Mouse (Mus musculus) urinary bladder, adult 18-20 months (tissue): Measurements from ENCODE around the gene Ddo.
A peak's percentile ranks its signal among the peaks of the same experiment; 100 is the strongest.

Experiments used
- DNase-seq, 2 experiments: peaks; one replicate each; pipeline ENCODE4 v3.0.0; 2022; ENCODE audit warnings: low spot score in 2 of 2, mixed read lengths in 2 of 2

The Ddo gene

DNA sequence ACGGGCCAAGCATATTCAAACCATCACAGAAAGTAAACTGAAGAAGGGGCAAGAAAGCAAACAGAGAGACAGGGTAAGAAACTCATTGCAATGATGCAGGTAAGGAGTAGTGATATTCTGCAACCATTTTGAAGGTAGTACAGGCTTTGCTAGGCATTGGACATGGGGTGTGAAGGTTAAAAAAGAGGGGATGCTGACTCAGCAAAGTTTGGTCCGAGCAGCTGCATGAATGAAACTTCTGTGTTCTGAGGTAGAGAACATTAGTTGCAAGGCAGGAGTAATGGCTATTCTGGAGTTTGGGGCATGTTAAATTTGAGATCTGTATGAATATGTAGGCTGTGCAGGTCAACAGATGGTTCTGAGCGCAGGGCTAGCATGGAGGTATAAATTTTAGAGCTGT is 35.5 kb downstream of the Ddo start:
- no peak for DNase-seq

DNA sequence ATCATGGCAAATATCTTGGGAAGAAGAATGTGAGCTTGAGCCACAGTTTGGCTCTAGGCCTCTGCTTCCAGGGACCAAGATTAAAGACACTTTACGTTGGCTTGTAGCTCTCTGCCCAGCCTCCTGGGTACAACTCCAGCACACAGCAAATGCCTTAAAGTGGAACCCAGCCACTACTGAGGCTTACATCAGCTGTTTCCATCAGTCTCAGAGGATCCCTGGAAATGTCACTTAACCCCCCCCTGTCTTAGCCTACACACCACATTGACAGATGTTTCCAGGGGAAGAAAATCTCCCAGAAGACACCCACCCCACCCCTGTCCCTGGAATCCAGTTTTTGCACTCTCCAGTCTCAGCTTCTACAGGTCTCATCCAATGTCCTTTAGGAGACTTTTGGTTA is 37.1 kb downstream of the Ddo start:
- no peak for DNase-seq

DNA sequence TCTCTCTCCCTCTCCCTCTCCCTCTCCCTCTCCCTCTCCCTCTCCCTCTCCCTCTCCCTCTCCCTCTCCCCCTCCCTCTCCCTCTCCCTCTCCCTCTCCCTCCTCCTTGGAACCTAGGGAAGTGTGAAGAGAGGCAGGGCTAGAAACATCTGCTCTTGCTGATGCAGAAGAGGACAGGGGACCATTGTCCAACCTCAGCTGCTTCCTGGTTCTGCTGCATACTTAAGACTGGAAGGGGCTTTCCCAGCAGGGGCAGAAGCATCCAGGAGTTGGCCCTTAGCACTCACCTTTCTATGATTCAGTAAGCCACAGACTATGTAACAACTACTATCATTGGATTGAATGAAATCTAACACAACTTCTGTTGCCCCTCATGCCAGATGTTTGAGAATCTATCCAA is 38.8 kb downstream of the Ddo start:
- no peak for DNase-seq

DNA sequence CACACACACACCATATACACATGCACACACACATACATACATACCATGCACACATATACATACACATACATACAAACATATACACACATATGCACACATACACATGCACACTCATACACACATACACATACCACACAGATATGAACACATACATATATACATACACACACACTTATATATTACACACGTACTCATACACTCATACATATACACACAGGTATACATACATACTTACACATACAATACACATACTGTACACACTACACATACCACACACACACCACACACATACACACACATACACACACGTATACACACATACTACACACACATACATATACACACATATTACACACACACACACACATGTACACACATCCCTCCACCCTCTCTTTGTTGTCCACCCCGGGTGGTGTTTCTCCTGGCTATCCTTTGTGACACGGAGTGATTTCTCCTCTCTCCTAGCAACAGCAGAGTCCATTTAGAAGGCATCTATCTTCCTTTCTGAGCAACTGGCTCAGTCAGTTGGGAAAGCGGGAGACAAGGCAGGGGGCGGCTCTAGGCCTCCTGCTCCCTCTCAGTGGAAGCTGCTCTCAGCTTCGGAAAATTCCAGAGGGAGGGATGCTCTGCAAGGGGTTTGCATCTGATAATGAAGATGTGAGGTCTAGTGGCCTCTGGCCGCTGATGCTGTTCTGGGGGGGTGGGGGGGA is 42.9 kb downstream of the Ddo start:
- DNase-seq, result no peak

DNA sequence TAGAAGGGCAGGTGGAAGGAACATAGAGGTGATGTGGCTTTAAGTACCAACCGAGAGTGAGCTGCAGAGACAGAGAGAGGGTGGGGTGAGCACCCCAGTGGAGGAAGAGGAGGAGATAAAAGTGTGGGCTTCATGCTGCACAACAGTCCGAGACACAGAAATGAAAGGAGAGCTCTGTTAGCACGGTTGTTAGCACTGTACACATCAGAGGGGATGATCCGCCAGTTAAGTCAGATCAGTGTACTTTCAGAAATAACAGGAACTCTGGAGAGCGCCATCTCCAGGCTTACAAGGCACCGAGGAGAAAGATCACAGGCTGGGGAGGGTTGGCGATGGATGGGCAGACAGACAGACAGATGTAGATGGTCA is 43.5 kb downstream of the Ddo start:
- DNase-seq, result no peak

DNA sequence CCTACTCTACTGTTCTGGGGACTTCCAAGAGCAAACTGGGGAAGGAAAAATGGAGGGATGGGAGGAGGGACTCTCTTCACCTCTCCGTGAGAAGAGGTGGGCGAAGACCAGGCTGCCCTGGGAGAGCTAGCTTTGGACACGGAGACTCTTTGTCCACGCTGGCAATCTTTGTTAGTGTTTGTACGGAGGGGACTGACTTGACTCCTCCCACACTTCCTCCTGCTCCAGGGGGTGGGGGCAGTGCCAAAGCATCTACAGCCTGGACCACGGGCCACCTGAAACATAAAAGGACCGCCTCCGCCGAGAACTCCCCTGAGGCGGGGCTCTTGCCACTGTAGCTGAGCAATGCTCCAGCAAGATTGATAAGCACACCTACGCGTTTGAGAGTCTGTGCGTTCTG is 44.3 kb downstream of the Ddo start:
- DNase-seq, result no peak

DNA sequence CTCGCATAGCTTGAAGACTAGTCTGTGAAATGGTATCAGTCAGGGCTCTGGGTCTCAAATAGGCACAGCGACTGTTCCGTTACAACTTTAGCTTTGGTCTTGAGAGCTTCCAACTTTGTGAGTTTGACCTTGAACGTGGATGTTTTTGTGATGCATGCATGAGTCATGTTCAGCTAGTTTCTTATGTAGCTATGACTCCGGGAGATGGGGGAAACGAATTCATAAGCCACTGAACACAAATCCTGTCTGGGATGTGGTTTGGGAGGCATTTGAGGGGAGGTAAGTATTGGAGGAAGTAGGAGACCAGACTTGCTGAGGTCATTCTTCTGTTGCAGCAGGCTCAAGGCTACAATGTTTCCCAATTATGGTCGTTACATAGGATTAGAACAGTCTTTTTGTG is 46.1 kb downstream of the Ddo start:
- no peak for DNase-seq

DNA sequence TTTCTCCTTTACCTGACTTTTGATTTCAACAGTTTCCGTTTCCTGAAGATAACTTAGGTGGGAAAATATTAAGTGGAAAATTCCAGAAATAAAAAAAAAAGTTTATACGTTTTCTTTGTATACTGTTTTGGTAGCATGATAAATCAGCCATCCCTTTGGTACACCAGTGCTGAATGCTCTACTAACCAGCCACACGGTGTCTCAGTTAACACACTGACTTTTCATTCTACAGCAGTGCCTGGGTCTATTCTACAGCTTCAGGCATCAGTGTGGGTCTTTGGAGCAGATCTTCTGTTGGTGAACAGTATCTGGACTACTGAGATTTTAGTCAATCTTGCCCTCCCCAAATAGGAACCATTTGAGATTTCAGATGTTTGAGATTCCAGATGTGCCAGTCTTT is 48.7 kb downstream of the Ddo start:
- DNase-seq, result no peak

DNA sequence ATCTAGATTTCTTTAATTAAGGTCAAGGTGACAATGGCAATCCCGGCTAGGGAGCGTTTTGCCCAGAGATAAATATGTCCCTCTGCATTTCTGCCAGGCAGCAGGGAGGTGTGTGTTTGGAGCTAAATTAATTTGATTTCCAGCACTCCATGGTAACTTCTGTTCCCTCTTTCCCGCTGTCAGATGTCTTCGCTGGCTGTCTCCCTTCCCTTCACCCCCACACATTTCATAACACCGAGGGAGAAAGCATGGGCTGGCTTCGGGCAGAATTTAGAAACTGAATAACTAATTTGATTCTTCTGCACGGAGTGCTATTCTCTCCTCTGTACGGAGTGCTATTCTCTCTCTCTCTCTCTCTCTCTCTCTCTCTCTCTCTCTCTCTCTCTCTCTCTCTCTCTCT is 52.7 kb downstream of the Ddo start:
- DNase-seq, result no peak

DNA sequence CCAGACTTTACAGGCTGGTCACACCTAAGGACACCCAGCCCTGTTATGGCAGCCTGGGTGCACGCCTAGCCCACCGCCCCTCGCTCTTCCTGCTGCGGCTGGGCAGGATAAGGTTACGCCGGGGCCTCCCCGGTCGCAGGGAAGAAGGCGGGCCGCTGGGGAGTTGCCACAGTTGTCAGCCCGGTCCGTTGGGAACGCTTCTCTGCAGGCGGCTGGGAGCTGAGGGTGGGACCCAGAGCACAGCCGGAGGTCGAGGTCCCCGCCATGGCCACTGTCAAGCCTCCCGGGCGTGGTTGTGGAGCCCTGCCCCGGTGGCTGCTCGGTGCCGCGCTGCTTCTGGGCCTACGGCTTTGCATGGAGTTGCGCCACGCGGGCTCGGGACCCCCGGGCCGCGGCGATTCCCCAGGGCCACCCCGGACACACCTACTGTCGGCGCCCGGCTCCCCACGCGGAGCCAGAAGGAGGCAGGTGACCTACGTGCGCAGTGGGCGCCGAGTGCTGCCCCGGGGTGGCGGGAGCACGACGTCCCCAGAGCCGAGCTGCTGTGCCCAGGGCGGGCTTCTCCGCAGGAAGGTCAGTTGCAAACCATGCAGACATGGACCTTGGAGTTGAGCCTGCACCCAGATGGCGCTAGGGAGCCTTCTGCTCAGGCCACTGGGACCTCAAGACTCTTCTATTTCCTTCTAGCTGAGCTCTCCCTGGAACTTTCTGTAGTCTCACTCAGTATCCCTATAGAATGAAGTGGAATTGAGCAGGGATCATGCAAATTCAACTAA is 53.5 kb downstream of the Ddo start, which contains the start of gene Mettl24:
TSS of gene Mettl24 (plus strand) at position 191 of the 776 bp plus-strand sequence.
- DNase-seq, result peak; percentile 49 to 64

DNA sequence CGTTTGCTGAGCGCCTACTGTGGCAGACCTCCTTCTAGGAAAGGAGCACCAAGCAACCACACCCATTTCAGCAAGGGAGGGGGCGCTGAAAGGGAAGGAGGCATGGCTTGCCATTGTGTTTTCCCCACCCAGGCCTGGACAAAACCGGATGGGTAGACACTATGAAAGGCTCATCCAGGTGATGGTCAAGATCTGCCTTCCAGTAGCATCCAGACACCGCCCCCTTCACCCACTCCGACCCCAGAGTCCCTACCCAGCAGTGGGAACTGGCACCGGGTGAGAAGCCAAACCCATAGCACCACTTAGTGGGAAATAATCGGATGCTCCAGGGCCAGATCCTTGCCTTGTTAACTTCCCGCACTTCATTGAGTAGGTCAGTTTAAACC is 54.0 kb downstream of the Ddo start:
- DNase-seq, result no peak

DNA sequence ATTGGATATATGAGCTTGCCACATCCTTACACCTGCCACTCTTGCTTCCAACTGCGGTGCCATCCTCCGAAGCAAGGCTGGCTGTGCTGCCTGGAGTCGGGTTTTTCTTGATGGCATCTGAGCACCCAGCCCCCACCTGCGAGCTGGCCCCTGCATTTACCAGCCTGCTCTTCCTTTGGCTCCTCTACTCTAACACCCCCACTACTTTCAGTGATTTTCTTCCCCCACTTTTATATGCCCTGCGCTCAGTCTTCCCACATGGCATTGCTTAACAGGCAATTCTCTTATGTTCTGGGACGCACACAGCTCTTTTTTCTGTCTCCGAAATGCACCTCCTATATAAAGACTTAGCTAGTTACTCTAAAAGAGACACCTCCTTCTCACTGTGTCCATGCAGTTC is 54.5 kb downstream of the Ddo start:
- DNase-seq, result no peak

DNA sequence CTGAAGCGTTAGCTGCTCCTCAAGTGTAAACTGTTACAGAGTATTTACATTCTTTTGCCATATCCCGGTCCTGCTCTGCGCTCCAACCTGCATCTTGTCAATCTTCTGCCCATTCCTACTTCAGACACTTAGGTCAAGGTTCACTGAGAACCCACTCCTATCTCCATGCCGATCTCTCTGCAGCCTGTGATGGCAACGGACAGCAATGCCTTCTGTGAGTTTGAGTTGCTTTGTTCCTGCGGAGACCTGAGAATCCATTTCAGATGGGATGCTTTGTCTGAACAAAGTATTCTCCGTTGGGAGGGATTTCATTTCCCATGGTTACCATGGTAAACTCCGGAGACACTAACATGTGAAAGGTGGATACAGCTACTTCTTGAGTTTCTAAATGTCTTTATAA is 55.8 kb downstream of the Ddo start:
- DNase-seq, result no peak

DNA sequence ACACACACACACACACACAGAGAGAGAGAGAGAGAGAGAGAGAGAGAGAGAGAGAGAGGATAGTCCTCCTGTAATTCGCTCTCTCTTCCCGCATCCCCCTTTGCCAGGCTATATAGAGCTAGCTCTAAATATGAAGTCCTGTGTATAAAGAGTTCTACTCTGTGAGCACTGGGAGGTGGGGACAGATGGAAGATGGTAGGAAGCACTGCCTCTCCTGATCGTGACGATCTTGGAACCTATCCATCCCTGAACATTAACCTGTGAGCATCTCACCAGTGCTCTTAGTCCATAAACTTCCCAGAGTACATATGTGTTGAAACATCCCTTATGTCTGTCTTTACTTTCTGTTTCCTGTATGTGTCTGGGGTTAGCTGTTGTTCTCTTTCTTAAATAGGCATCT is 57.2 kb downstream of the Ddo start:
- DNase-seq, result no peak

DNA sequence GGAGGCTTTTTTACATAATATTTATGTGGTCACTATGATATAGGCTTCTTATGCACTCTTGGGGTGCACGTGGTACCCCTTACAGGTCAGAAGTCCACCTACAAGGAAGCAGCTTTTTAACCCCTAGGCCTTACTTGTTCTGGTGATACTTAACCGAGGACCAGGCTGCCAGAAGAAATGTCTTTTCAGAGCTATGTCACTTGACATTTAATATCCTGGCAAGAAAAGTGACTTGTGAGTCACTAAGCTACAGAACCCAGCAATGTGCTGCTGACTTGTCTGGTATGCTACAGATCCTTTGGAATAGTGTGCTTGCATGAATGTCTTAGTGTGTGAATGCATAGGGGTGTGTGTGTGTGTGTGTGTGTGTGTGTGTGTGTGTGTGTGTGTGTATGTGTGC is 57.6 kb downstream of the Ddo start:
- DNase-seq, result no peak

DNA sequence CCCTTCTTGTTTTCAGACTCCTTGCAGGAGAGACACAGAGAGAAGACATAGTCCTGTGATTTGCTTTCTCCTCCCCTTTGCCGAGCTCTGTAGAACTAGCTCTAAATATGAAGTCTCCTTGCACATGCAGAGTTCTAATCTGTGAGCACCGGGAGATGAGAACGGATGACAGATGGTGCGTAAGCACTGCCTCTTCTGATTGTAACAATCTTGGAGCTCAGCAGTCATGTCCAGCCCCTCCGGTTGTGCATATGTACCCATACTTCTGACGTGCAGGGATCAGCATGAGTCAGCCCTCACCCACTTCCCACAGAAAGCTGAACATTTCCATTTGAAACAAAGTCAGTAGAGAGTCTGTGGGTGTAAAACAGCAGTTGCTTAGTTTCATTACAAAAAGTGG is 58.5 kb downstream of the Ddo start:
- DNase-seq, result no peak

DNA sequence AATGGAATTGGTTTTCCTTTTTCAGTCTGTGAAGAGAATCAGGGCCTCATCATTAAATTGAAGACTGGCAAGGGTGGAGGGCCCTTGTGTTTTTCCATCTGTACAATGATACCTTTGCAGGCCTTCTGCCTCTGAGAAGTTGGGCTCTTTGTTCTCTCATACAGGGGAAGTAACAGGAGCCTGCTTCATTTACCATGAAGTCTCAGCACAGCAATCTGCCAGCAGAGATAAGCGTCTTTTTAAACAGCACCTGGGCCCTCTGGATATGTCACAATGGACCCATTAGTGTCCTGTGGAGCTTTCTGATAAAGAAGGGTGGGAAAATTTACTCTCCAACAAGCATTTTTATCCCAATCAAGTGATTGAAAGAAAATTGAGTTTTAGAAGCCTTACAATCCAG is 59.1 kb downstream of the Ddo start:
- no peak for DNase-seq

DNA sequence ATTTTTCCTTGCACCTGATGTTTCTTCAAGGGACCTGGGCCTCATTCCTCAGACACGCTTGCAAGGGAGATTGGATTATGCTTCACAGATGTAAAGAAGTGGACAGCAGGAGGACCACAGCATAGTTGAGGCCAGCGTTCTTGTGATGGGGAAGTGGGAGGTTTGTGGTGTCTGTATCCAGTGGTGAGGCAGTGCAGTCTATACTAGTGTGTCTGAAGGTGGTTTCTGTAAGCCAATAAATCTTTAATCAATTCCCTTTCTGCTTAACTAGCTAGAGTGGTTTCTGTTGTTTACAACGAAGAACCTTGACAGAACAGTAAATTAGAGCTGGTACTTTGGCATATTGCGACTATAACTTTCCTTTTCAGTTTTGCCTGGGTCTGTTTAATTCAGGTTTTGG is 68.8 kb downstream of the Ddo start:
- DNase-seq, result no peak

DNA sequence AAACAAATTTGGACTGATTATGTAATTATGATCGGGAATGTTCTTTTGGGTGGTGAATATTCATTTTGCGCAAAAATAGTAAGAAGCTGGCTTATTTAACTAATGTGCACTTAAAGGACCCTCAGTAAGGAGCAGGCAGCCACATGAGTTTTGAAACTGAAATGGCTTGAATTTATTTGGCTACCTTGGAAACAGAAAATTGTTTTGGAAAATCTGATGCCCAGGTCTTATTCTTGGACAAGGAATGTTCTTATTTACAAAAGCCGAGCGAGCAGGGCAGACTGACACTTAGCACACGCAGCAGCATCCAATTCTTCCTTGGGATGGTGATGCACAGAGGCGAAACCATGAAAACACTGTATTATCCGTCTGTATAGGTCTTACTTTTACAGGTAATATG is 81.3 kb downstream of the Ddo start:
- DNase-seq, result no peak

DNA sequence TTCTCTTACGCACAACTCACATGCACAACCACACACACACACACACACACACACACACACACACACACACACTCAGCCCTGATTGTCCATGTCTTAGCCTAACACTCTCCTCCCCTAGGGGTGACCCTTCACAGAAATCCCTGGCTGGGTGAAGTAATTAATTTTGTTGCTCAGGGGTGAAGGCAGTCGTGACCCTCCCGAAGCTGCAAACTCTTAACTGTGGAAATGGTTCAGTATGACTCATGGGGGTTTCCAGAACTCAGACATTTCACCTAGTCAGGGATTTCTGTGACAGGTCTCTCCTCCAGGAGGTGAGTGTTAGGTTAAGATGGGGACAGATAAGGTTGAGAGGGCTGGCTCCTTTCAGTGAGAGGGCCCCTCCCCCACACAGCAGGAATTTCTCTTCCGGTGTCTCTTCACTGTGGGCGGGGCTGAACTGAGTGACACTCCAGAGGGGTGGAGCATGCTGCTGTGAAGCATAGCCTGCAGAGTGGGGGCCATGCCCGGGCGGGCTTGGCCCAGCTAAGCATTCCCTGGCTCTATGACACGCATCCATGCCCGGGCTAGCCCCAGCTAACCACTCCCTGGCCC is 83.3 kb downstream of the Ddo start:
- peak; percentile 6 to 23 for DNase-seq

DNA sequence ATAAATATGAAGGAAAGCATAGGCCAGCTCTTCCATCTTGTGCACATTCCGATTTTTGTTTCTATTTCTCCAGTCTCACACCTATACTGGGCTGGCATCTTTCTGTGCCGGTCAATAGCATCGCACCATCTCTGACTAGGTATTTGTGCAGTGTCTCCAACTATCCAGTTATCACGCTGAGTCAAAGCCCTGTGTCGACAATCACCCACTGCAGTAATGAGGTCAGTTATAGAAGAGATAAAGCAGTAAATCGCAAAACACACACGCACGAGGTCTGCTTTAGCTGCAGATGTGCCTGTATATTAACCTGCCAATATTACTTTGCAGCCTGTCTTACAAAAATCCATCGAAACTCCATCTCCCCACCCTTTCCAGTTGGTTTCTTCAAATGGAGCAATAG is 84.0 kb downstream of the Ddo start:
- DNase-seq, result no peak

DNA sequence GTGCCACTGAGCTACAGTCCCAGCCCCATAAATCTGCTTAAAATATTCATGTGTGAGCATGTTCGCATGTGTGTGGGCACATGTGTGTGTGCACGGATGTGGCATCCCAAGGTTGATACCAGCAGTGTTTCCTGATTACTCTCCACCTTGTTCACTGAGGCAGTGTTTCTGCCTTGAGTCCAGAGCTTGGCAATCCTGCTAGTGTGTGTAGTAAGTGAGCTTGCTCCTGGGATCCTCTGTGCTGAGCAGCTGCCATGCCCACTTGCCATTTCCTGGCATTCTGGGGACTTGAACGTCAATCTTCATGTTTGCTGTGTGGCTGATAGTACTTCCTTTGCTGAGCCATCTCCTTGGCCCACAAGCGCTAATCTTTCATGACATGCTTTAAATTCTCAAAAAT is 85.3 kb downstream of the Ddo start:
- DNase-seq, result no peak

DNA sequence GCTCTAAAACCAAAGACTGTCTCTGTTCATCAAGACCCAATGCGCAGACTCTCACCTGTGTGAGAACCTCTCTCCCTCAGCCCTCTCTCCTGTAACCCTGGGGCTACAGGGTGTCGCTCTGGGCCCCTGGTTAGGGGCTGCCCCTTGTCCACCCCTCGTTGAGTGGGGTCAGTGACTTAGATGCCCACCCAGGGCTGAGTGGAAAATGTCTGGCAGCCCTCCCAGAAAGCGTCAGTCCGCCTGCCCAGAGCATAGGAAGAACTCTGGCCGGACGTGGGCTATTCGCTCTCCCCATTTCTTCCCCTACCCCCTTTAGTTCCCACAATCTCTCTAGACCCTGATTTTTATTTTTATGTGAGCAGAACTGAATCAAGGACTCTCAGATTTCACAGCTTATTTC is 86.5 kb downstream of the Ddo start:
- DNase-seq, result no peak
